Comparison of ENCODE assay signal across 12 mouse cellular contexts in genomic region chr14:25467911-25468668, GRCm38 (mm10). TPM values are rescaled to one million over a fixed set of nuclear protein-coding genes. Genes with fewer than 3 reads are reported as not detected.
DNase-seq lines count a peak whose midpoint lies in the region; ATAC-seq and TF ChIP-seq lines count a peak whose summit lies in the region.
"Had no signal": no experiment of that assay in that cellular context is flagged by ENCODE, and none has a peak within 500 bp of the region (broad histone marks: within the 10 kb centered on the region; RNA-seq: fewer than 3 reads in every experiment).

No protein-coding gene starts in this region.

- 0 out of 2 replicates have a peak overlapping the region, but pooled peaks have one; percentile 68 for H3K27ac ChIP-seq in forebrain, embryonic 12.5 days
- H3K27ac ChIP-seq in forebrain, postnatal 0 days (ENCODE audit: low read depth, low read length): no peak overlapping the region
- H3K27ac ChIP-seq in forebrain, embryonic 13.5 days: peak overlapping the region; percentile 46

- no peak overlapping the region for H3K4me2 ChIP-seq in forebrain, embryonic 12.5 days
- H3K4me2 ChIP-seq in forebrain, postnatal 0 days (ENCODE audit: low read depth): no peak overlapping the region
- H3K4me2 ChIP-seq in forebrain, embryonic 13.5 days: 0 out of 2 replicates have a peak overlapping the region, but pooled peaks have one; percentile 6

- intact Hi-C loops in left cerebral cortex, postnatal 4 days (cut with DNase I): loop anchor here (10.0 kb wide), 1 partner anchor 77 kb away; no protein-coding TSS in a partner anchor

- ATAC-seq in forebrain, embryonic 12.5 days (ENCODE audit: low FRiP score): no peak
- no peak for ATAC-seq in forebrain, postnatal 0 days
- no peak for ATAC-seq in forebrain, embryonic 13.5 days

- no peaks in the 10 kb centered on the region for H3K36me3 ChIP-seq in forebrain, embryonic 12.5 days (replicated peaks)
- no peaks in the 10 kb centered on the region for H3K36me3 ChIP-seq in forebrain, postnatal 0 days (ENCODE audit: insufficient read depth)
- 0 out of 2 replicates have a peak, but pooled peaks cover 3% of the 10 kb centered on the region for H3K36me3 ChIP-seq in forebrain, embryonic 13.5 days (ENCODE audit: poor library complexity, severe bottlenecking)

- no peak for DNase-seq in forebrain, postnatal 0 days
- DNase-seq in left cerebral cortex, postnatal 4 days: peak; percentile 37
- DNase-seq in left cerebral cortex, adult 11 months (ENCODE audit: low spot score): no peak
- DNase-seq in kidney, postnatal 25 days: peak; percentile 80 to 82
- DNase-seq in thymus, postnatal 25 days: no peak
- no peak for DNase-seq in liver
- DNase-seq: lung, adult 18-20 months; right cerebral cortex, postnatal 14 days; thymus, adult 2 months had no signal

- 80% methylated on average over 10 of the region's 10 CpGs for WGBS in forebrain, embryonic 12.5 days
- WGBS in forebrain, postnatal 0 days: 47% methylated on average over 10 of the region's 10 CpGs
- 70% methylated on average over 10 of the region's 10 CpGs for WGBS in forebrain, embryonic 13.5 days

- H3K4me1 ChIP-seq in forebrain, embryonic 12.5 days: peaks cover 99% of the 10 kb centered on the region
- peaks cover 21% of the 10 kb centered on the region for H3K4me1 ChIP-seq in forebrain, postnatal 0 days (ENCODE audit: insufficient read depth)
- H3K4me1 ChIP-seq in forebrain, embryonic 13.5 days: peaks cover 98% of the 10 kb centered on the region

- no peak for TF ChIP-seq CTCF in forebrain, postnatal 0 days (IDR thresholded peaks at IDR 0.05; ENCODE audit: low read depth)

- H3K9me3 ChIP-seq in forebrain, embryonic 12.5 days: no peaks in the 10 kb centered on the region
- no peaks in the 10 kb centered on the region for H3K9me3 ChIP-seq in forebrain, postnatal 0 days (ENCODE audit: low read length)
- no peaks in the 10 kb centered on the region for H3K9me3 ChIP-seq in forebrain, embryonic 13.5 days (replicated peaks)

- no peak overlapping the region for H3K4me3 ChIP-seq in forebrain, embryonic 12.5 days (replicated peaks)
- H3K4me3 ChIP-seq in forebrain, postnatal 0 days (ENCODE audit: low read depth, low read length): no peak overlapping the region
- H3K4me3 ChIP-seq in forebrain, embryonic 13.5 days: no peak overlapping the region
- H3K4me3 ChIP-seq: myocyte had no signal

- no peaks in the 10 kb centered on the region for H3K27me3 ChIP-seq in forebrain, embryonic 12.5 days
- no peaks in the 10 kb centered on the region for H3K27me3 ChIP-seq in forebrain, postnatal 0 days (ENCODE audit: insufficient read depth, low read length)
- H3K27me3 ChIP-seq in forebrain, embryonic 13.5 days: no peaks in the 10 kb centered on the region

- no peak overlapping the region for H3K9ac ChIP-seq in forebrain, embryonic 12.5 days
- H3K9ac ChIP-seq in forebrain, postnatal 0 days: no peak overlapping the region
- no peak overlapping the region for H3K9ac ChIP-seq in forebrain, embryonic 13.5 days

RNA-seq across cellular contexts. Expression of gene Zmiz1, which starts 9.1 kb away (rescaled TPM):
- 64.1 and 68.3 TPM in 2 replicates for polyA plus RNA-seq in forebrain, embryonic 12.5 days (2016; fragmentation: Nextera tagmentation; extraction: Ambion mirVana)
- total RNA-seq in forebrain, postnatal 0 days (2014; rRNA removed): 48.5 and 75.6 TPM in 2 replicates
- 27.7 and 38.0 TPM in 2 replicates for polyA plus RNA-seq in forebrain, postnatal 0 days (2015; fragmentation: Nextera tagmentation; extraction: Ambion mirVana)
- total RNA-seq in left cerebral cortex, postnatal 4 days (2021): 100 to 1,000 TPM; 149 to 152 TPM
- polyA plus RNA-seq in forebrain, embryonic 13.5 days (2015; fragmentation: Nextera tagmentation; extraction: Ambion mirVana): 57.2 and 61.3 TPM in 2 replicates

Comparison
In these comparisons a context has a peak if more than half of its experiments do, and no peak if none do; other contexts are left out.
1. DNase-seq: peak in left cerebral cortex, postnatal 4 days (single experiment) and kidney, postnatal 25 days (2 of 2); none in forebrain, postnatal 0 days (single experiment), left cerebral cortex, adult 11 months (single experiment), thymus, postnatal 25 days (single experiment) and liver (single experiment).